Mouse (Mus musculus) G1E (cell line): ENCODE measurements at regions not wholly inside any gene's neighbourhood (a gene's known extent, or its start where the extent isn't known, plus 50 kb on each side); places are given as distances from the start of the nearest gene placed in this dataset.

ENCODE experiments used
- ATAC-seq: 2 replicates; pipeline ENCODE4 v1.8.0; 2016; ENCODE audit warnings: mild to moderate bottlenecking; ENCODE audit not compliant: insufficient number of reproducible peaks, poor library complexity, low FRiP score, severe bottlenecking; ENCODE audit errors: extremely low read depth
- DNase-seq: peaks from one replicate; pipeline ENCODE4 v3.0.0; 2012; ENCODE audit warnings: low spot score
- H3K27me3 ChIP-seq: 2 replicates; pipeline ENCODE4 v1.6.1; 2012; ENCODE audit warnings: mild to moderate bottlenecking, low read length, inconsistent platforms; ENCODE audit not compliant: insufficient read depth
- H3K36me3 ChIP-seq: replicated peaks from 2 replicates; pipeline ENCODE3; 2012; ENCODE audit warnings: mild to moderate bottlenecking, inconsistent platforms
- H3K4me1 ChIP-seq: 2 replicates; pipeline ENCODE4 v1.6.1; 2012; ENCODE audit warnings: low read depth, low read length, inconsistent platforms, mixed read lengths; ENCODE audit not compliant: insufficient read depth
- H3K4me3 ChIP-seq: 2 replicates; pipeline ENCODE4 v1.5.1; 2012; ENCODE audit warnings: low read depth, mild to moderate bottlenecking, inconsistent platforms, low read length, moderate library complexity, mixed read lengths
- H3K9me3 ChIP-seq: replicated peaks from 2 replicates; pipeline ENCODE4 v1.6.1; 2012; ENCODE audit warnings: inconsistent platforms
- CTCF ChIP-seq: IDR thresholded peaks from 2 replicates; pipeline ENCODE4 v1.5.1; 2012; ENCODE audit warnings: low read depth, low read length, inconsistent platforms, mixed read lengths
- GATA1 ChIP-seq: IDR thresholded peaks from 2 replicates; pipeline ENCODE4 v1.6.1; 2012; ENCODE audit warnings: borderline replicate concordance, low read length, inconsistent platforms, mixed read lengths
- GATA2 ChIP-seq: IDR thresholded peaks from 2 replicates; pipeline ENCODE4 v1.6.1; 2012; ENCODE audit warnings: low read depth, low read length, inconsistent platforms, borderline replicate concordance
- POLR2AphosphoS5 ChIP-seq: IDR thresholded peaks from 2 replicates; pipeline ENCODE4 v1.6.1; 2012; ENCODE audit warnings: low read depth, low read length, inconsistent platforms; ENCODE audit not compliant: insufficient replicate concordance
- TAL1 ChIP-seq: conservative IDR thresholded peaks from 2 replicates; pipeline ENCODE4 v1.6.1; 2012; ENCODE audit warnings: low read depth, low read length, inconsistent platforms, mixed read lengths

DNA sequence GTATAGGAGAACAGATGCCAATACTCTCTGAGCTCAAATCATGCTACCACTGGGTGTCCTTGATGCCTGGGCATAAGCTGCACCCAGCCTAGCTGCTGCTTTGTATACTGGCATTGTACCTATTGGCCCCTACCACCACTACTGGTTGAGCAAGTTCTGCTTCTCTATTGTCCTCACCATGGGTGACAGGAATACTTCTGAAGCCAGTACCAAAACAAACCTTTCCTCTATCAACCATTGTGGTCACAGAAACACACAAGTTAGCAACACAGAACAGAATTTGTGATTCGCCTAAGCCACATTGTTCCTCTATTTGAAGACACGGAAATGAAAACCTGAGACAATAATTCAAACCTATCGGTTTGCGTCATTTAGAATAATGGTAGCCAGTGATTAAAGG, 274.3 kb upstream of the Clnk start:
- no peak for TF ChIP-seq GATA1
- no peak for TF ChIP-seq TAL1
- TF ChIP-seq GATA2, result no peak
- TF ChIP-seq CTCF, result no peak
- TF ChIP-seq POLR2AphosphoS5, result no peak
- H3K36me3 ChIP-seq, result no peaks in the 10 kb centered on the region
- no peaks in the 10 kb centered on the region for H3K27me3 ChIP-seq
- no peak overlapping the region for H3K4me3 ChIP-seq
- peaks cover 2% of the 10 kb centered on the region; the same call in 1 of the 2 replicates for H3K9me3 ChIP-seq
- H3K4me1 ChIP-seq, result no peaks in the 10 kb centered on the region
- ATAC-seq (no peak), DNase-seq (no peak)

DNA sequence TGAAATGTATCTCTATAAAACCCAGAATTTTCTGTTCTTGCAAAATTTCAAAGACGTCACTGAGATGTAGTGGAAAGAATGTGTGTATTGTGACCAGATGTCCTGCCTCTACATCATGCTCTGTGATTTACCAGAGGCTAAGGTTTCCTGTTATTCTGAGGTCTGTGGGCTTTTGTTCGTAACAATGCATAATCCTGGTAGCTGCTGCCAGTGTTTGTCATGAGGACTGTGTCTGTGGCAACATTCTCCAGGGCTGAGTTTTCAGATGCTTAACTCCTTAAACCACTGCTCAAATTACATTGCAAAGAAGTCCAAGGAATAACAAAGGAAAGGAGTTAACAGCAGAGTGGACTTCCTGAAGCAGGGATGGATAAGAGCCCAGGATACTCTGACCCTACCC, 269.0 kb upstream of the Clnk start:
- no peaks in the 10 kb centered on the region for H3K36me3 ChIP-seq
- DNase-seq (no peak), ATAC-seq (no peak)
- H3K4me1 ChIP-seq, result no peaks in the 10 kb centered on the region
- TF ChIP-seq CTCF (no peak), GATA2 (no peak), POLR2AphosphoS5 (no peak), GATA1 (no peak), TAL1 (no peak)
- H3K9me3 ChIP-seq, result peaks cover 20% of the 10 kb centered on the region
- no peaks in the 10 kb centered on the region for H3K27me3 ChIP-seq
- H3K4me3 ChIP-seq, result no peak overlapping the region

DNA sequence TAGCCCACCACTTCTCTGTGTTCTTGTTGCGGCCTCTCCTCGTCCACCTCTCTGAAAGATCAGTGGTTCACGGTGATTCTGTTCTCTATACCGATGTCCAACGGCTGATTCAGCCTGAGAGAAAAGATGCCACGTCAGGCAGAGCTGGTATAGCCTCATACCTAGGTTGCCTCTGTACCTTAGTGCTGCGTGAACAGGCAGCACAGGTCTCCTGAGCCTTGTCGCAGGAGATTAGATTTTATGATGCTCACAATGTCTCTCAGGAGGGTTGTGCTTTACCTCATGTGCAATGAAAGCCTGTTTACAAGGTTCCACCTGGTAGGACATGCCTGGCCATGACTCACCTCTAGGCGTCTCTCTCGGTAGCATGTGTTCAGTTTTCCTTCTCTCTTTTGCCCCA, 267.6 kb upstream of the Clnk start:
- TF ChIP-seq GATA1 (no peak), TAL1 (no peak), GATA2 (no peak), POLR2AphosphoS5 (no peak), CTCF (no peak)
- ATAC-seq (no peak), DNase-seq (no peak)
- H3K4me1 ChIP-seq, result no peaks in the 10 kb centered on the region
- H3K4me3 ChIP-seq, result no peak overlapping the region
- H3K27me3 ChIP-seq, result no peaks in the 10 kb centered on the region
- no peaks in the 10 kb centered on the region for H3K36me3 ChIP-seq
- H3K9me3 ChIP-seq, result peaks cover 20% of the 10 kb centered on the region

GRCm38 (mm10) chr5:39143648-39144047, 267.0 kb upstream of the Clnk start:
- Histone ChIP-seq H3K36me3 (no peaks in the 10 kb centered on the region), H3K9me3 (peaks cover 20% of the 10 kb centered on the region), H3K27me3 (no peaks in the 10 kb centered on the region), H3K4me3 (no peak overlapping the region), H3K4me1 (no peaks in the 10 kb centered on the region)
- ATAC-seq (no peak), DNase-seq (no peak)
- TF ChIP-seq GATA1 (no peak), POLR2AphosphoS5 (no peak), CTCF (no peak), GATA2 (no peak), TAL1 (no peak)

GRCm38 (mm10) chr5:39138375-39138774, 261.8 kb upstream of the Clnk start:
- Histone ChIP-seq H3K36me3 (no peaks in the 10 kb centered on the region), H3K4me3 (no peak overlapping the region), H3K27me3 (no peaks in the 10 kb centered on the region), H3K9me3 (peaks cover 9% of the 10 kb centered on the region), H3K4me1 (no peaks in the 10 kb centered on the region)
- TF ChIP-seq GATA2, result no peak
- TF ChIP-seq TAL1, result no peak
- no peak for TF ChIP-seq GATA1
- TF ChIP-seq POLR2AphosphoS5, result no peak
- no peak for TF ChIP-seq CTCF
- ATAC-seq (no peak), DNase-seq (no peak)

GRCm38 (mm10) chr5:39128931-39129330, 252.3 kb upstream of the Clnk start:
- H3K4me3 ChIP-seq, result no peak overlapping the region
- ATAC-seq (no peak), DNase-seq (no peak)
- H3K9me3 ChIP-seq, result peaks cover 7% of the 10 kb centered on the region
- no peaks in the 10 kb centered on the region for H3K4me1 ChIP-seq
- no peak for TF ChIP-seq GATA1
- TF ChIP-seq GATA2, result no peak
- TF ChIP-seq CTCF, result no peak
- TF ChIP-seq POLR2AphosphoS5, result no peak
- no peak for TF ChIP-seq TAL1
- no peaks in the 10 kb centered on the region for H3K27me3 ChIP-seq
- H3K36me3 ChIP-seq, result no peaks in the 10 kb centered on the region
